In the genomic region with DNA sequence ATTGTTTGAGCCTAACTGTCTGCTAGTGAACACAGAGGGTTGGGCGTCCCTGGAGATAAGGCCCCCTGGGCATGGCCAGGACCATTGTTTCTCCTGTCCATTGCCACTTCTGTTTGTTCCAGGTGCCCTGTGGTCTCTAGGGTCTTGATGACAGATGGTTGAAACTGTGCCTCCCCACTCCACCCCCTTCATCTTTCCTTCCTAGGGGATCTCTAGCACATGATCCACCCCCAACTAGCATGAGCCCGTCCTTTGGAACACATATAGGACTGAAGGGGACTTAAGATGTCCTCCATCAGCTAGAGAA, we compare ENCODE assay signal across 8 mouse cellular contexts. TPM values are rescaled to one million over a fixed set of nuclear protein-coding genes. Genes with fewer than 3 reads are reported as not detected.
DNase-seq lines count a peak whose midpoint lies in the region; ATAC-seq lines count a peak whose summit lies in the region.

No protein-coding gene starts in this region.

- peaks cover 4% of the 10 kb centered on the region; the same call in 1 of the 2 replicates for H3K27me3 ChIP-seq in heart, embryonic 15.5 days
- H3K27me3 ChIP-seq in embryonic facial prominence, embryonic 13.5 days: no peaks in the 10 kb centered on the region
- peaks cover 36% of the 10 kb centered on the region for H3K27me3 ChIP-seq in hindbrain, embryonic 15.5 days
- H3K27me3 ChIP-seq in midbrain, embryonic 11.5 days (ENCODE audit: control insufficient read depth, insufficient read depth, low read length): peaks cover 24% of the 10 kb centered on the region

- H3K4me3 ChIP-seq in heart, embryonic 15.5 days: peak overlapping the region; percentile 83
- H3K4me3 ChIP-seq in embryonic facial prominence, embryonic 13.5 days: peak overlapping the region; percentile 98
- H3K4me3 ChIP-seq in hindbrain, embryonic 15.5 days: no peak overlapping the region
- H3K4me3 ChIP-seq in midbrain, embryonic 11.5 days (ENCODE audit: low read depth, low read length): no peak overlapping the region

- no peak overlapping the region for H3K9ac ChIP-seq in heart, embryonic 15.5 days
- peak overlapping the region; percentile 91; the same call in 1 of the 2 replicates for H3K9ac ChIP-seq in embryonic facial prominence, embryonic 13.5 days
- H3K9ac ChIP-seq in hindbrain, embryonic 15.5 days: no peak overlapping the region
- H3K9ac ChIP-seq in midbrain, embryonic 11.5 days (ENCODE audit: low read length): no peak overlapping the region

- ATAC-seq in heart, embryonic 15.5 days (replicated peaks; ENCODE audit: insufficient number of reproducible peaks, insufficient read depth, low FRiP score, low read depth): no peak
- ATAC-seq in embryonic facial prominence, embryonic 13.5 days (ENCODE audit: insufficient number of reproducible peaks, insufficient read depth, low FRiP score, low TSS enrichment, low read depth): no peak
- no peak for ATAC-seq in hindbrain, embryonic 15.5 days (ENCODE audit: low FRiP score, low read depth)
- ATAC-seq in midbrain, embryonic 11.5 days (ENCODE audit: low FRiP score): no peak

- H3K4me2 ChIP-seq in heart, embryonic 15.5 days: peak overlapping the region; percentile 84
- peak overlapping the region; percentile 88 for H3K4me2 ChIP-seq in embryonic facial prominence, embryonic 13.5 days
- peak overlapping the region; percentile 80 for H3K4me2 ChIP-seq in hindbrain, embryonic 15.5 days
- no peak overlapping the region for H3K4me2 ChIP-seq in midbrain, embryonic 11.5 days

- peak overlapping the region; percentile 76 for H3K27ac ChIP-seq in heart, embryonic 15.5 days
- peak overlapping the region; percentile 96 for H3K27ac ChIP-seq in embryonic facial prominence, embryonic 13.5 days
- no peak overlapping the region for H3K27ac ChIP-seq in hindbrain, embryonic 15.5 days (replicated peaks)
- H3K27ac ChIP-seq in midbrain, embryonic 11.5 days (ENCODE audit: low read depth, low read length): 0 out of 2 replicates have a peak overlapping the region, but pooled peaks have one; percentile 1

- H3K36me3 ChIP-seq in heart, embryonic 15.5 days: no peaks in the 10 kb centered on the region
- peaks cover 11% of the 10 kb centered on the region for H3K36me3 ChIP-seq in embryonic facial prominence, embryonic 13.5 days
- H3K36me3 ChIP-seq in hindbrain, embryonic 15.5 days: no peaks in the 10 kb centered on the region
- H3K36me3 ChIP-seq in midbrain, embryonic 11.5 days (ENCODE audit: control insufficient read depth, insufficient read depth, low read length): no peaks in the 10 kb centered on the region

- no peaks in the 10 kb centered on the region for H3K9me3 ChIP-seq in heart, embryonic 15.5 days (replicated peaks)
- H3K9me3 ChIP-seq in embryonic facial prominence, embryonic 13.5 days: no peaks in the 10 kb centered on the region
- no peaks in the 10 kb centered on the region for H3K9me3 ChIP-seq in hindbrain, embryonic 15.5 days
- H3K9me3 ChIP-seq in midbrain, embryonic 11.5 days (ENCODE audit: control insufficient read depth, low read length): no peaks in the 10 kb centered on the region

- WGBS in heart, embryonic 15.5 days: 36% methylated on average over 2 of the region's 2 CpGs
- WGBS in embryonic facial prominence, embryonic 13.5 days: 24% methylated on average over 2 of the region's 2 CpGs
- 56% methylated on average over 2 of the region's 2 CpGs for WGBS in hindbrain, embryonic 15.5 days
- WGBS in midbrain, embryonic 11.5 days: 44% methylated on average over 2 of the region's 2 CpGs

- H3K4me1 ChIP-seq in heart, embryonic 15.5 days (replicated peaks): peaks cover 38% of the 10 kb centered on the region
- peaks cover 54% of the 10 kb centered on the region for H3K4me1 ChIP-seq in embryonic facial prominence, embryonic 13.5 days
- H3K4me1 ChIP-seq in hindbrain, embryonic 15.5 days (replicated peaks): peaks cover 17% of the 10 kb centered on the region
- H3K4me1 ChIP-seq in midbrain, embryonic 11.5 days (ENCODE audit: control insufficient read depth, insufficient read depth, low read length): peaks cover 5% of the 10 kb centered on the region; the same call in 1 of the 2 replicates

- DNase-seq in heart, adult 18-20 months: no peak
- DNase-seq in midbrain, embryonic 11.5 days (ENCODE audit: low spot score, missing footprints): no peak
- DNase-seq in spleen, postnatal 14 days (ENCODE audit: low spot score in 2 of 2): no peak
- DNase-seq in frontal cortex, adult 2 months (ENCODE audit: extremely low spot score in 1 of 2, low spot score in 1 of 2): no peak
- no peak for DNase-seq in adrenal gland, postnatal 25 days

RNA-seq across cellular contexts. Expression of a gene that starts 0.8 kb away (rescaled TPM):
- polyA plus RNA-seq in heart, embryonic 15.5 days (2015; fragmentation: Nextera tagmentation; extraction: Ambion mirVana): 22.8 and 31.2 TPM in 2 replicates
- total RNA-seq in heart, adult 18-20 months (2021): 1 to 10 TPM; 6.4 to 7.7 TPM
- 81.8 and 86.1 TPM in 2 replicates for polyA plus RNA-seq in embryonic facial prominence, embryonic 13.5 days (2015; fragmentation: Nextera tagmentation; extraction: Ambion mirVana)
- polyA plus RNA-seq in hindbrain, embryonic 15.5 days (2015; fragmentation: Nextera tagmentation; extraction: Ambion mirVana): 7.1 and 10.8 TPM in 2 replicates
- 26.4 and 28.6 TPM in 2 replicates for polyA plus RNA-seq in midbrain, embryonic 11.5 days (2014; fragmentation: Nextera tagmentation; extraction: Ambion mirVana)
- 23.9 and 27.8 TPM in 2 replicates for polyA plus RNA-seq in frontal cortex, adult 2 months (2012; rRNA removed)
- 7.7 and 16.8 TPM in 2 replicates for total RNA-seq in adrenal gland, postnatal 25 days (2021)

RNA-seq across cellular contexts. Expression of a gene that starts 30.4 kb away (rescaled TPM):
- polyA plus RNA-seq in heart, embryonic 15.5 days (2015; fragmentation: Nextera tagmentation; extraction: Ambion mirVana): 0.11 and 0.18 TPM in 2 replicates
- under 1 TPM in 1 of 2 experiments, not detected in 1; 0.10 TPM for total RNA-seq in heart, adult 18-20 months (2021)
- polyA plus RNA-seq in embryonic facial prominence, embryonic 13.5 days (2015; fragmentation: Nextera tagmentation; extraction: Ambion mirVana): 2.0 and 2.1 TPM in 2 replicates
- 0.05 and 0.10 TPM in 2 replicates for polyA plus RNA-seq in hindbrain, embryonic 15.5 days (2015; fragmentation: Nextera tagmentation; extraction: Ambion mirVana)
- not detected in 2 replicates for polyA plus RNA-seq in midbrain, embryonic 11.5 days (2014; fragmentation: Nextera tagmentation; extraction: Ambion mirVana)
- polyA plus RNA-seq in frontal cortex, adult 2 months (2012; rRNA removed): 0.17 and 0.26 TPM in 2 replicates
- not detected in 2 replicates for total RNA-seq in adrenal gland, postnatal 25 days (2021)

Comparison
In these comparisons a context has a peak if more than half of its experiments do, and no peak if none do; other contexts are left out.
1. H3K4me3 ChIP-seq: peak in heart, embryonic 15.5 days (single experiment) and embryonic facial prominence, embryonic 13.5 days (single experiment); none in hindbrain, embryonic 15.5 days (single experiment) and midbrain, embryonic 11.5 days (single experiment).